Mouse (Mus musculus): ENCODE results near the gene Ptgdr2.

The Ptgdr2 gene

GRCm38 (mm10) chr19:10979184-10980168 is 42.5 kb downstream of the Ptgdr2 start:
- DNase-seq = peak; percentile 89 to 92

- no peak for DNase-seq
Measured at GRCm38 (mm10) chr19:10980210-10980609, 43.2 kb downstream of the Ptgdr2 start.

- DNase-seq = peak; percentile 76 to 77
Measured at GRCm38 (mm10) chr19:10983146-10983545, 46.2 kb downstream of the Ptgdr2 start.

- peak; percentile 17 to 35 for DNase-seq
Measured at GRCm38 (mm10) chr19:10984551-10984950, 47.6 kb downstream of the Ptgdr2 start.

- DNase-seq = no peak
Measured at GRCm38 (mm10) chr19:10985889-10986288, 48.9 kb downstream of the Ptgdr2 start.

- DNase-seq = no peak
Measured at GRCm38 (mm10) chr19:10988563-10988962, 51.6 kb downstream of the Ptgdr2 start.

- DNase-seq = no peak
Measured at GRCm38 (mm10) chr19:10990751-10991150, 53.8 kb downstream of the Ptgdr2 start.

GRCm38 (mm10) chr19:10991911-10992310 is 55.0 kb downstream of the Ptgdr2 start:
- no peak for DNase-seq
